Mouse (Mus musculus): ENCODE results near the gene Atp9a. TPM values are rescaled to one million over a fixed set of nuclear protein-coding genes. Genes with fewer than 3 reads are reported as not detected.

Gene Atp9a
- polyA plus RNA-seq, 1 experiment from 2014 or later: 4.4 TPM

DNA sequence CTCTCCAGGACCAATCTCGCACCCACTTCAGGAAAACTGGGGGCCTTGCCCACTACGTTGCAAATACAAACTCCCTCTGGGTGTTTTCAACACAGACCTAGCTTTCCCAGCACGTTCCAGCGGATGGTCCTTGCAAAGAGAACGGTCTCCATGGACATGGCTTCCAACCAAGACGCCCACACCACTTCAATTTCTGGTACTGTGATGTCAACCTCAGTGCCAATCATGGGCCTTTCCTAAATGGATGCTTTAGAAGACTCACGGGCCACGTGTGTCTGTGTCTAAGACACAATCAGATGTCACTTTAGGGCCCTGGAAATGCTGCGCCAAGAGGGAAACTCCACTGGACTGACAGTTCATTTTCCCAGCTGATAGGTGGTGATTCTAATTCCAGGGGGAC, 60.7 kb downstream of the Atp9a start:
- ATAC-seq (replicated peaks; ENCODE audit: low FRiP score) (no peak), DNase-seq (ENCODE audit: low spot score) (no peak)
- H3K9me3 ChIP-seq (ENCODE audit: control insufficient read depth, low read length): no peaks in the 10 kb centered on the region
- no peaks in the 10 kb centered on the region for H3K4me1 ChIP-seq (replicated peaks; ENCODE audit: control insufficient read depth, insufficient read depth, low read length)
- H3K4me3 ChIP-seq (ENCODE audit: low read depth, low read length): no peak overlapping the region
- no peak overlapping the region for H3K4me2 ChIP-seq
- no peaks in the 10 kb centered on the region for H3K36me3 ChIP-seq (ENCODE audit: control insufficient read depth, insufficient read depth, low read length)
- H3K9ac ChIP-seq (ENCODE audit: low read depth, low read length): no peak overlapping the region
- H3K27ac ChIP-seq (ENCODE audit: low read depth, low read length): no peak overlapping the region
- 84% methylated on average over 9 of the region's 9 CpGs for WGBS
- no peaks in the 10 kb centered on the region for H3K27me3 ChIP-seq (replicated peaks; ENCODE audit: control insufficient read depth, insufficient read depth, low read length)

DNA sequence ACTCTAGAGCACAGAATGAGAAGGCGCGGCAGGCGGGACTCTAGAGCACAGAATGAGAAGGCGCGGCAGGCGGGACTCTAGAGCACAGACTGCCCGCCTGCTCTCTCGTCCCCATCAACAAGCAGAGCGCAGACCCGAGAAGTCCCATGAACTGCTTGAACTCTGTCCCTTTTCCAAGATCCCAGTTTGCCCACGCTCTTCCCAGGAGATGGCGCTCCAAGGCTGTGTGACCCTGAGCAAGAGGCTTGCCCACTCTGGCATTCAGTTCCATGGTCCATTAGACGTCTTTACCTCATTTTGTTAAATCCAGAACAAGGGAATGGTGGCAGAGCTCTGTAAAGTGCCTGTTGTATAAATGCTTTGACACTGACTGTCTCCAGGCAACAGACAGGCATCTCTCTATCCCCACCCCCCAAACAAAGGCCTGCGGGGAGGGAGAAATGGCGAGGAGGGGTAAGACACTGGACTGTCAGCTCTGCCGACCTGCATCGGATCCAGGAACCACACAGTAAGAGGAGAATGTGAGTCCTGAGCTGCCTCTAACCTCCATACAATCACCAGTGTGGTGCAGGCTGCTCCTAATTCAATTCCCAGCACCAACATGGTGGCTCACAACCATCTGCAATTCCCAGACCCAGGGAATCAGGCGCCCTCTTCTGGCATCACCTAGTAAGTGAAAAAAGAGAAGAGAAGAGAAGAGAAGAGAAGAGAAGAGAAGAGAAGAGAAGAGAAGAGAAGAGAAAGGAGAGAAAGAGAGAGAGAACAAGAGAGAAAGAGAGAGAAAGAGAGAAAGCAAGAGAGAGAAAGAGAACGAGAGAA, 62.6 kb downstream of the Atp9a start:
- Histone ChIP-seq H3K4me3 (ENCODE audit: low read depth, low read length) (no peak overlapping the region), H3K36me3 (ENCODE audit: control insufficient read depth, insufficient read depth, low read length) (no peaks in the 10 kb centered on the region), H3K4me2 (no peak overlapping the region), H3K27ac (ENCODE audit: low read depth, low read length) (no peak overlapping the region), H3K4me1 (replicated peaks; ENCODE audit: control insufficient read depth, insufficient read depth, low read length) (no peaks in the 10 kb centered on the region), H3K9me3 (ENCODE audit: control insufficient read depth, low read length) (no peaks in the 10 kb centered on the region), H3K27me3 (replicated peaks; ENCODE audit: control insufficient read depth, insufficient read depth, low read length) (no peaks in the 10 kb centered on the region), H3K9ac (ENCODE audit: low read depth, low read length) (no peak overlapping the region)
- 47% methylated on average over 19 of the region's 19 CpGs for WGBS
- DNase-seq (ENCODE audit: low spot score) (no peak), ATAC-seq (replicated peaks; ENCODE audit: low FRiP score) (no peak)

GRCm38 (mm10) chr2:168678662-168679294, 63.4 kb downstream of the Atp9a start:
- DNase-seq (ENCODE audit: low spot score) (no peak), ATAC-seq (replicated peaks; ENCODE audit: low FRiP score) (no peak)
- Histone ChIP-seq H3K27ac (ENCODE audit: low read depth, low read length) (no peak overlapping the region), H3K36me3 (ENCODE audit: control insufficient read depth, insufficient read depth, low read length) (0 out of 2 replicates have a peak, but pooled peaks cover 2% of the 10 kb centered on the region), H3K4me2 (no peak overlapping the region), H3K9me3 (ENCODE audit: control insufficient read depth, low read length) (no peaks in the 10 kb centered on the region), H3K9ac (ENCODE audit: low read depth, low read length) (no peak overlapping the region), H3K27me3 (replicated peaks; ENCODE audit: control insufficient read depth, insufficient read depth, low read length) (no peaks in the 10 kb centered on the region), H3K4me3 (ENCODE audit: low read depth, low read length) (no peak overlapping the region), H3K4me1 (replicated peaks; ENCODE audit: control insufficient read depth, insufficient read depth, low read length) (no peaks in the 10 kb centered on the region)
- 80% methylated on average over 15 of the region's 15 CpGs for WGBS

DNA sequence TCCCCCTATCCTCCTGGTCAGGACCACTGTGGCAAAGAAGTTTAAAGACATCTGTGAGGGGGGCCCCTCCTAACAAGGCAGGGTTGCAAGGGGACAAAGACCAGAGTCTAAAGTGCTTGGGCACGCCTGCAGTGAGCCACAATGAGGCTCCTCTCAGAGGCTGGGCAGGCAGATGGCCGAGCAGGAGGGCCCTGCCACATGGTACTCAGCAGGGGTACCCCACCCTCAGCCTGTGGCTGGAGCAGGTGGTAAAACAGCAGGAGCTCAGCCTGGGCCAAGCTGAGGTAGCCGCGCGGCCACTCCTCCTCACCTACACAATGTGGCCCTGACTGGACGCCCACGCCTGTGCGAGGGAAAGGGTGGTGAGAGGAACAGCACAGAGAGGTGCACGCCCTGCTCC, 64.6 kb downstream of the Atp9a start:
- Histone ChIP-seq H3K36me3 (ENCODE audit: control insufficient read depth, insufficient read depth, low read length) (0 out of 2 replicates have a peak, but pooled peaks cover 2% of the 10 kb centered on the region), H3K9ac (ENCODE audit: low read depth, low read length) (no peak overlapping the region), H3K4me3 (ENCODE audit: low read depth, low read length) (no peak overlapping the region), H3K4me1 (replicated peaks; ENCODE audit: control insufficient read depth, insufficient read depth, low read length) (no peaks in the 10 kb centered on the region), H3K9me3 (ENCODE audit: control insufficient read depth, low read length) (no peaks in the 10 kb centered on the region), H3K27ac (ENCODE audit: low read depth, low read length) (no peak overlapping the region), H3K4me2 (no peak overlapping the region), H3K27me3 (replicated peaks; ENCODE audit: control insufficient read depth, insufficient read depth, low read length) (no peaks in the 10 kb centered on the region)
- DNase-seq (ENCODE audit: low spot score): no peak
- WGBS: 72% methylated on average over 9 of the region's 9 CpGs
- no peak; the same call in 1 of the 2 replicates for ATAC-seq (replicated peaks; ENCODE audit: low FRiP score)

GRCm38 (mm10) chr2:168671724-168672123, 70.5 kb downstream of the Atp9a start:
- H3K9me3 ChIP-seq (ENCODE audit: control insufficient read depth, low read length): no peaks in the 10 kb centered on the region
- 0 out of 2 replicates have a peak, but pooled peaks cover 2% of the 10 kb centered on the region for H3K36me3 ChIP-seq (ENCODE audit: control insufficient read depth, insufficient read depth, low read length)
- H3K9ac ChIP-seq (ENCODE audit: low read depth, low read length): no peak overlapping the region
- no peak overlapping the region for H3K4me3 ChIP-seq (ENCODE audit: low read depth, low read length)
- no peak overlapping the region for H3K4me2 ChIP-seq
- no peaks in the 10 kb centered on the region for H3K27me3 ChIP-seq (replicated peaks; ENCODE audit: control insufficient read depth, insufficient read depth, low read length)
- no peaks in the 10 kb centered on the region for H3K4me1 ChIP-seq (replicated peaks; ENCODE audit: control insufficient read depth, insufficient read depth, low read length)
- 91% methylated on average over 9 of the region's 9 CpGs for WGBS
- ATAC-seq (replicated peaks; ENCODE audit: low FRiP score) (no peak), DNase-seq (ENCODE audit: low spot score) (no peak)
- H3K27ac ChIP-seq (ENCODE audit: low read depth, low read length): no peak overlapping the region

DNA sequence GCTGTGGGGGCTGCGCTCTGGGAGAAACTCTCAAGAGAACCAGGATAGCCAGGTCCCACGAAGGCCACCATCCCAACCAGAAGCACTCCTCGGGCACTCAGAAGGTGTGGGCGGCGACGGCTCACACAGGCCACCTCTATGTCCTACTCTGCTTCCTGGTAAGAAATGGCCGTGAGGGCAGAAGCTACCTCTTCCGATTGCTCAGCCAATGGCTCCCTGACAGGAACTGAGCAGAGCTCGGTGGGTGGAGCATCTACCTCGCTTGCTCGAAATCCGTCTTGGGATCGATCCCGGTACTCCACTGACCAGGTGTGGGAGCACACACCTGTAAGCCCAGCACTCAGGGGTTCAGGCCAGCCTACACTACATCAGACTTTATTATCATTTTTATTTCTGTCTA, 72.0 kb downstream of the Atp9a start:
- Histone ChIP-seq H3K36me3 (ENCODE audit: control insufficient read depth, insufficient read depth, low read length) (0 out of 2 replicates have a peak, but pooled peaks cover 2% of the 10 kb centered on the region), H3K4me3 (ENCODE audit: low read depth, low read length) (no peak overlapping the region), H3K9ac (ENCODE audit: low read depth, low read length) (no peak overlapping the region), H3K9me3 (ENCODE audit: control insufficient read depth, low read length) (no peaks in the 10 kb centered on the region), H3K27me3 (replicated peaks; ENCODE audit: control insufficient read depth, insufficient read depth, low read length) (no peaks in the 10 kb centered on the region), H3K27ac (ENCODE audit: low read depth, low read length) (no peak overlapping the region), H3K4me2 (no peak overlapping the region), H3K4me1 (replicated peaks; ENCODE audit: control insufficient read depth, insufficient read depth, low read length) (peaks cover 2% of the 10 kb centered on the region)
- 77% methylated on average over 14 of the region's 14 CpGs for WGBS
- ATAC-seq (replicated peaks; ENCODE audit: low FRiP score) (no peak; the same call in 1 of the 2 replicates), DNase-seq (ENCODE audit: low spot score) (no peak)

DNA sequence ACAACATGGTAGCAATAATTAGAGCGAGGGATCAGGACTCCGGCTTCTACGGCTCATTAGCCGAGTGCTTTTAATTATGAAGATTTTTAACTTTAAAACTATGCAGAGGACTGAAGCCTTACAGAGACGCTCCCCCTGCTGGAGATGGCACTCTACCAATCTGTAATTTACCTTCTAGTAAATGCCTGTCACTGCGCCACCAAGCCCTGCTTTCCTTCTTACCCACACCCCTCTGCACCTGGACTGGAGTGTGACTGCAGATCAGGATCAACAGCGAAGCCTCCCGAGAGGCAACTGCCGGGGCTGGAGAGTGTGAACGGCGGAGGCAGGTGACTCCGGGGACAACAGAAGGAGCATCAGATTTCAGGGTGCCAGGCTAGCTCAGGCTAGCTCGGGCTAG, 72.4 kb downstream of the Atp9a start:
- Histone ChIP-seq H3K36me3 (ENCODE audit: control insufficient read depth, insufficient read depth, low read length) (0 out of 2 replicates have a peak, but pooled peaks cover 2% of the 10 kb centered on the region), H3K9ac (ENCODE audit: low read depth, low read length) (no peak overlapping the region), H3K27me3 (replicated peaks; ENCODE audit: control insufficient read depth, insufficient read depth, low read length) (no peaks in the 10 kb centered on the region), H3K4me2 (no peak overlapping the region), H3K4me3 (ENCODE audit: low read depth, low read length) (no peak overlapping the region), H3K4me1 (replicated peaks; ENCODE audit: control insufficient read depth, insufficient read depth, low read length) (peaks cover 4% of the 10 kb centered on the region), H3K27ac (ENCODE audit: low read depth, low read length) (no peak overlapping the region), H3K9me3 (ENCODE audit: control insufficient read depth, low read length) (no peaks in the 10 kb centered on the region)
- WGBS: 65% methylated on average over 13 of the region's 13 CpGs
- DNase-seq (ENCODE audit: low spot score): no peak
- ATAC-seq (replicated peaks; ENCODE audit: low FRiP score): no peak

GRCm38 (mm10) chr2:168667745-168668144, 74.5 kb downstream of the Atp9a start:
- DNase-seq (ENCODE audit: low spot score) (no peak), ATAC-seq (replicated peaks; ENCODE audit: low FRiP score) (no peak)
- H3K4me3 ChIP-seq (ENCODE audit: low read depth, low read length): no peak overlapping the region
- no peak overlapping the region for H3K4me2 ChIP-seq
- H3K4me1 ChIP-seq (replicated peaks; ENCODE audit: control insufficient read depth, insufficient read depth, low read length): peaks cover 4% of the 10 kb centered on the region
- no peaks in the 10 kb centered on the region for H3K27me3 ChIP-seq (replicated peaks; ENCODE audit: control insufficient read depth, insufficient read depth, low read length)
- 56% methylated on average over 13 of the region's 13 CpGs for WGBS
- no peak overlapping the region for H3K27ac ChIP-seq (ENCODE audit: low read depth, low read length)
- H3K9me3 ChIP-seq (ENCODE audit: control insufficient read depth, low read length): no peaks in the 10 kb centered on the region
- H3K9ac ChIP-seq (ENCODE audit: low read depth, low read length): no peak overlapping the region
- no peaks in the 10 kb centered on the region for H3K36me3 ChIP-seq (ENCODE audit: control insufficient read depth, insufficient read depth, low read length)
